Mouse (Mus musculus): ENCODE data around the gene Sema6d. TPM values are rescaled to one million over a fixed set of nuclear protein-coding genes. Genes with fewer than 3 reads are reported as not detected.

Sema6d gene
- polyA plus RNA-seq (2015; fragmentation: Nextera tagmentation; extraction: Ambion mirVana), result 4.3 and 4.9 TPM in 2 replicates

- DNase-seq (ENCODE audit: low spot score), result peak; percentile 27
- H3K9ac ChIP-seq (ENCODE audit: low read depth, low read length), result 0 out of 2 replicates have a peak within 1 kb of the TSS, but pooled peaks have one; percentile 23
These were observed at the start of gene Sema6d for GRCm38 (mm10) chr2:124089813-124090230. Gene Sema6d, plus strand, starts transcription at chr2:124089969.

DNA sequence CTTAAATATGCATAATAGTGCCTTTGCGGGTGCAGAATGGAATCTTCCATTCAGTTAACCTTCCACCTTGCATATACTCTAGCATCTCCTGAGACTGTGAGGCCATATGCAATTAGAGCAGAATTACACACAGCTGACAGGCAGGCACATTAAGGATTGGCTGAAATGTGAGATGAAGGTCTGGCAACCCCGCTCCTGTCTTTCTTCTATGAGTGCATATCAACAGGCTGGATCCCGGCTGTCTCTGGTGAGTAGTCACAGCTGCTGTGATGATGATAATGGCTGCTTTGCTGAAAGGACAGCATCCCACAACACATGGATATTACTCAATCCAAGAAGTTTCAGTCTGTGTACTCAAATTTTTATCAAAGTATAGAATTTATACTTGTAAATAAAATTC is 29.9 kb upstream of the Sema6d start:
- Histone ChIP-seq H3K4me1 (replicated peaks; ENCODE audit: insufficient read depth, low read length) (no peaks in the 10 kb centered on the region), H3K27me3 (ENCODE audit: insufficient read depth, low read length) (no peaks in the 10 kb centered on the region), H3K9ac (ENCODE audit: low read depth, low read length) (no peak overlapping the region), H3K9me3 (replicated peaks; ENCODE audit: low read length) (no peaks in the 10 kb centered on the region), H3K4me3 (replicated peaks; ENCODE audit: low read depth, low read length) (no peak overlapping the region), H3K4me2 (ENCODE audit: low read length) (no peak overlapping the region), H3K27ac (no peak overlapping the region), H3K36me3 (ENCODE audit: insufficient read depth, low read length) (no peaks in the 10 kb centered on the region)
- no peak for TF ChIP-seq CTCF (IDR thresholded peaks at IDR 0.05; ENCODE audit: low read depth)
- ATAC-seq (replicated peaks; ENCODE audit: low FRiP score, low read depth), result no peak
- WGBS, result 35% methylated on average over 3 of the region's 3 CpGs
- DNase-seq (ENCODE audit: low spot score), result peak; percentile 19

More at GRCm38 (mm10) chr2:124089813-124090230, at the start of gene Sema6d:
- H3K9me3 ChIP-seq (replicated peaks; ENCODE audit: low read length), result no peaks in the 10 kb centered on the region
- H3K27ac ChIP-seq, result no peak within 1 kb of the TSS
- no peaks in the 10 kb centered on the region for H3K36me3 ChIP-seq (ENCODE audit: insufficient read depth, low read length)
- H3K4me1 ChIP-seq (replicated peaks; ENCODE audit: insufficient read depth, low read length), result peaks cover 11% of the 10 kb centered on the region
- TF ChIP-seq CTCF (IDR thresholded peaks at IDR 0.05; ENCODE audit: low read depth), result no peak
- peaks cover 15% of the 10 kb centered on the region; the same call in 1 of the 2 replicates for H3K27me3 ChIP-seq (ENCODE audit: insufficient read depth, low read length)
- peak; percentile 73; the same call in 1 of the 2 replicates for ATAC-seq (replicated peaks; ENCODE audit: low FRiP score, low read depth)
- WGBS, result 2% methylated on average over 26 of the region's 29 CpGs
- peak within 1 kb of the TSS; percentile 84 for H3K4me2 ChIP-seq (ENCODE audit: low read length)
- H3K4me3 ChIP-seq (replicated peaks; ENCODE audit: low read depth, low read length), result peak within 1 kb of the TSS; percentile 42

DNA sequence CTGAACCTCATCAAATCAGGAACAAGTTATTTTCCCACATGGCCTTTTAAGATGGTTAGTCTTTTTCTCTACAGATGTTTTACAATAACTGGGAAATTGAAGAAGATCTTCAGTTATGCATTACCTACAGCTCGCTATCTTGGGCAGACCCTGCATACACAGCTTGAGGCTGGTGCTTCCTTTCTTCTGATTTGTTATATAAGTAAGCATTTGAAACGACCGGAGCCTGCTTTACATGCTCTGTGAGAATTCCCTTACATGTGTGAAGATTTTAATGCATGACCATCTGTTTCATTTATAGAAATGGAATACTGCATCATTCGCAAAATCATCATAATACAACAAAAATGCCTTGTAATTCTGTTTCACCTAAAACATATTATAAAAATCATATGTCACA is 21.4 kb upstream of the Sema6d start:
- 91% methylated on average over 4 of the region's 4 CpGs for WGBS
- Histone ChIP-seq H3K9me3 (replicated peaks; ENCODE audit: low read length) (no peaks in the 10 kb centered on the region), H3K4me2 (ENCODE audit: low read length) (no peak overlapping the region), H3K27ac (no peak overlapping the region), H3K4me3 (replicated peaks; ENCODE audit: low read depth, low read length) (no peak overlapping the region), H3K9ac (ENCODE audit: low read depth, low read length) (no peak overlapping the region), H3K4me1 (replicated peaks; ENCODE audit: insufficient read depth, low read length) (no peaks in the 10 kb centered on the region), H3K27me3 (ENCODE audit: insufficient read depth, low read length) (no peaks in the 10 kb centered on the region), H3K36me3 (ENCODE audit: insufficient read depth, low read length) (no peaks in the 10 kb centered on the region)
- DNase-seq (ENCODE audit: low spot score) (no peak), ATAC-seq (replicated peaks; ENCODE audit: low FRiP score, low read depth) (no peak)
- no peak for TF ChIP-seq CTCF (IDR thresholded peaks at IDR 0.05; ENCODE audit: low read depth)

DNA sequence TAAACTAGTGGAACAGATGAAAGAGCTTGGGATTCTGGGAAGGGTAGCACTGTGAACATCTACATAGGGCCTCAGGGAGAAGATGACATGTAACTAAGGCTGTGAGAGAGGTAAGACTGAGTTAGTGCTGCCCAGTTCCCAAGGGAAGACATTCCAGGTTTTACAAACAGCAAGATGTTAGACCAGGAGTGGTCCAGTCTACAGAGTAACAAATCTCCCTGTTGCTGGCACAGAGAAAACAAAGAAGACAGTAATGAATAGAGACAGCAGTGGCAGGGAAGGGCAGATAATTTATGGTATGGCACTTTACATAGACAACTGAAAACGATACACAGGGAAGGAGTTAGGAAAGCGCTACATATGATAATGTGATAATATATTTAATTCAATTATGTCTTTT is 19.1 kb upstream of the Sema6d start:
- H3K4me1 ChIP-seq (replicated peaks; ENCODE audit: insufficient read depth, low read length), result no peaks in the 10 kb centered on the region
- no peak overlapping the region for H3K9ac ChIP-seq (ENCODE audit: low read depth, low read length)
- H3K4me2 ChIP-seq (ENCODE audit: low read length), result no peak overlapping the region
- no peaks in the 10 kb centered on the region for H3K9me3 ChIP-seq (replicated peaks; ENCODE audit: low read length)
- 17% methylated on average over 2 of the region's 2 CpGs for WGBS
- no peak overlapping the region for H3K27ac ChIP-seq
- peak; percentile 70 for DNase-seq (ENCODE audit: low spot score)
- ATAC-seq (replicated peaks; ENCODE audit: low FRiP score, low read depth), result no peak
- TF ChIP-seq CTCF (IDR thresholded peaks at IDR 0.05; ENCODE audit: low read depth), result no peak
- H3K36me3 ChIP-seq (ENCODE audit: insufficient read depth, low read length), result no peaks in the 10 kb centered on the region
- no peaks in the 10 kb centered on the region for H3K27me3 ChIP-seq (ENCODE audit: insufficient read depth, low read length)
- no peak overlapping the region for H3K4me3 ChIP-seq (replicated peaks; ENCODE audit: low read depth, low read length)

- Histone ChIP-seq H3K27ac (no peak overlapping the region), H3K9me3 (replicated peaks; ENCODE audit: low read length) (no peaks in the 10 kb centered on the region), H3K4me2 (ENCODE audit: low read length) (no peak overlapping the region), H3K36me3 (ENCODE audit: insufficient read depth, low read length) (no peaks in the 10 kb centered on the region), H3K4me3 (replicated peaks; ENCODE audit: low read depth, low read length) (no peak overlapping the region), H3K27me3 (ENCODE audit: insufficient read depth, low read length) (no peaks in the 10 kb centered on the region), H3K4me1 (replicated peaks; ENCODE audit: insufficient read depth, low read length) (no peaks in the 10 kb centered on the region), H3K9ac (ENCODE audit: low read depth, low read length) (no peak overlapping the region)
- WGBS, result 2% methylated on average over 2 of the region's 2 CpGs
- peak; percentile 61 for DNase-seq (ENCODE audit: low spot score)
- no peak for TF ChIP-seq CTCF (IDR thresholded peaks at IDR 0.05; ENCODE audit: low read depth)
- ATAC-seq (replicated peaks; ENCODE audit: low FRiP score, low read depth), result no peak
These were observed 18.4 kb upstream of the Sema6d start for GRCm38 (mm10) chr2:124071380-124071779.

DNA sequence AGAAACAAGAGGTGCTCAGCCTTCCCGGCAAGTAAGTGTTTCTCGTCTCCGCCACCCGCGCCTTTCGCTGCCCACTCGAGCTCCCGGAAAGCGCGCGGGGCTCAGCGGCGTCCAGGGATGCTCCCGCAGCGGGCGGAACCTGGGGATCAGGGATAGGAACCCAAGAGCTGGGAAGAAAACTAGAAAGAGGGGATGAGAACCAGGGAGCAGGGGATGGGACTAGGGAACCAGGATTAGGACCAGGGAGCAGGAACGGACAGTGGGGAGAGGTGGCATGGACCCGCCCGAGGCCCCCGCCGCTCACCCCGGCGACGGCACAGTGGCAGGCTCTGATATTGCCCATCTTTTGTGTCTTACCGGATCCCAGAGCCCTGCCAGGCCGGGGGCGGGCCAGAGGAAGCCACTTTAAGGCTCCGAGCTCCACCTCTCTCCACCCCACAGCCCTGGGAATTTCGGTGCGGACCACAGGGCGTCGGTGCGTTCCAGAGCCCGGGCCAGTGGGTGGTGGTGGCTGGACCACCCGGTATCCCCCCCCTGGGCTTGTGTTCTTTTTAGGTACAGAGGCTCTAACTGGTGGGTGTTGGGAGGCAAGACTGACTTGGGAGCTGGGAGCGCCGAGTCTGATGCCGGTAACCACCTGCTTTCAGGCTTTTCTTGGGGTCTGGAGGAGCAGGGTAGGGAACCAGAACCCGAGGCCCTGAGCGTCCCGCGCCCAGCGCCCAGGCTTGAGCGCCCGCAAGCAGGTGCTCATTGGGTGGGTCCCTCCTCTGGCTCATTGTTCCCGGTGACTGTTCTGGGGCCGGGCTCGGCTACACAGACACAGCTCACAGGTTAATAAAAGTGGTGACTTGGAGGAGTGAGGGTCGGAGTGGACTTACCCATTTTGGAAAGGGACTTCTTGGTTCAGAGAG is 717 bp downstream of the Sema6d start:
- Histone ChIP-seq H3K9me3 (replicated peaks; ENCODE audit: low read length) (no peaks in the 10 kb centered on the region), H3K4me1 (replicated peaks; ENCODE audit: insufficient read depth, low read length) (peaks cover 11% of the 10 kb centered on the region), H3K27ac (no peak overlapping the region), H3K4me2 (ENCODE audit: low read length) (peak overlapping the region; percentile 84), H3K27me3 (ENCODE audit: insufficient read depth, low read length) (peaks cover 15% of the 10 kb centered on the region; the same call in 1 of the 2 replicates), H3K9ac (ENCODE audit: low read depth, low read length) (0 out of 2 replicates have a peak overlapping the region, but pooled peaks have one; percentile 23), H3K36me3 (ENCODE audit: insufficient read depth, low read length) (no peaks in the 10 kb centered on the region), H3K4me3 (replicated peaks; ENCODE audit: low read depth, low read length) (peak overlapping the region; percentile 42)
- ATAC-seq (replicated peaks; ENCODE audit: low FRiP score, low read depth), result peak; percentile 68
- no peak for DNase-seq (ENCODE audit: low spot score)
- TF ChIP-seq CTCF (IDR thresholded peaks at IDR 0.05; ENCODE audit: low read depth), result no peak
- 1% methylated on average over 49 of the region's 49 CpGs for WGBS
